Mouse (Mus musculus) C2C12 (cell line): ENCODE data around the gene Ctrc.

Experiments used
- CTCF ChIP-seq: IDR thresholded peaks from one replicate; pipeline ENCODE4 v1.5.1; 2011; ENCODE audit not compliant: control insufficient read depth, insufficient read depth, insufficient read length
- MYOG ChIP-seq: IDR thresholded peaks from one replicate; pipeline ENCODE4 v1.6.1; 2011; ENCODE audit not compliant: control insufficient read depth, insufficient read length; ENCODE audit errors: extremely low read depth

- TF ChIP-seq CTCF (no peak), MYOG (no peak)
Observed at GRCm38 (mm10) chr4:141878621-141879020, 32.5 kb upstream of the Ctrc start.
